Mouse (Mus musculus) heart, adult 2 months (tissue): ENCODE measurements around the gene Olfr1130.

Source experiments
- CTCF ChIP-seq: fragments of 200-600 bp; IDR thresholded peaks from 2 replicates; pipeline ENCODE4 v1.8.1; 2022; ENCODE audit warnings: antibody characterized with exemption, mild to moderate bottlenecking, moderate library complexity
- POLR2A ChIP-seq: fragments of 200-500 bp; IDR thresholded peaks from 2 replicates; pipeline ENCODE4 v1.6.1; 2011; ENCODE audit warnings: mild to moderate bottlenecking, low read depth, low read length, control low read depth; ENCODE audit not compliant: insufficient read depth

DNA sequence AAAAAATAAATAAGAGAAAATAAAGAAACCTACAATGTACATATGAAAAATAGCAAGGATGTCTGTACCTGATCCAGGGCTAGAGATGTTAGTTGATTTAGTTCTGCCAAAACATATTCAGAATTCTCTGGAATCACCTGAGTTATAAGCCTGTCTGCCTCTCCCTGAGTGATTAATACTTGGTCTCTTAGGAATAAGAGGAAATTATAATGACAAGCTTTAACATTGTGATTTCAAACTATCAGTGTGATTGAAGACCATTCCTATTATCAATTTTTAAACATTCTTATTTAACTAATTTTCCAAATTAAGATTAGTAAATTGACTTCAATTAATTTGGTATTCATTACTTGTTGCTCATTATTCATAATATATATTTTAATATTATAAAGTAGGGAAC is 41.3 kb downstream of the Olfr1130 start, which contains the start of gene Olfr1133:
- no peak for TF ChIP-seq CTCF
- TF ChIP-seq POLR2A: no peak
